In the genomic region with DNA sequence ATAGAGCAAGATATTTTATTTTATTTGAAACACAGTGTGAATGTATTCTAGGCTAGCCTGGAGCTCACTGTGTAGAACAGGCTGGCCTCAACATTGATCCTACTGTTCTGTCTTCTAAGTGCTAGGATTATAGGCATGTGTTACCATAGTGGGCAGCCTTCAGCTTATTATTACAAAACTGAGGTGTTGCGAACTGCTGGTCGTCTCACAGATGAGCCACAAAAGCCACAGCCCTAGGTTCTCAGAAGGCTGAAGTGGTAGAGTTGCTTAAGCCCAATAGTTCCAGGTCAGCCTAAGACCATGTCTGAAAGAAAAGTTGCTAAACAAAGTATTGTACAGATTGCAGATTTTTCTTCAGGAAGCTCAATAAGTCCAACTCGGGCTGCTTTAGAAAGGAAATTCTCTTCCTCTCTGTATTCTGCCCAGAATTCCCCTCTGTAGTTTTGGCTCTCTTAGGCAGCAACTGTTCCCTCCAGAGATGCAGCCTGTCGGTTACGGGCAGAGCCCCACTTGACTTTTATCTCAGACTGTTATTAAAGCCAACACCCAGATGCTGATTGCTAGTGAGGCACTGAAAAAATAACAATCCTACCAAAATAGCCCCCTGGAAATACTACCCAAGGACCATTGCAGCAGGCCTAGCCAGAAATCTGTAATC, we compare ENCODE assay signal across 18 mouse cellular contexts. TPM values are rescaled to one million over a fixed set of nuclear protein-coding genes. Genes with fewer than 3 reads are reported as not detected.
DNase-seq lines count a peak whose midpoint lies in the region; ATAC-seq and TF ChIP-seq lines count a peak whose summit lies in the region.
"Had no signal": no experiment of that assay in that cellular context is flagged by ENCODE, and none has a peak within 500 bp of the region (broad histone marks: within the 10 kb centered on the region; RNA-seq: fewer than 3 reads in every experiment).

No protein-coding gene starts in this region.

- no peak for ATAC-seq in heart, embryonic 11.5 days (replicated peaks; ENCODE audit: insufficient number of reproducible peaks, low FRiP score, low TSS enrichment)
- peak; percentile 30; the same call in 1 of the 2 replicates for ATAC-seq in lung, postnatal 0 days
- ATAC-seq in liver, embryonic 12.5 days = peak; percentile 73; the same call in 1 of the 2 replicates
- ATAC-seq: intestine, embryonic 15.5 days had no signal

- TF ChIP-seq EP300 in lung, postnatal 0 days (IDR thresholded peaks at IDR 0.05) = no peak

- H3K9ac ChIP-seq in heart, embryonic 11.5 days (ENCODE audit: low read depth, low read length) = no peak overlapping the region
- no peak overlapping the region for H3K9ac ChIP-seq in lung, postnatal 0 days (replicated peaks; ENCODE audit: low read depth)
- peak overlapping the region; percentile 0; the same call in 1 of the 2 replicates for H3K9ac ChIP-seq in liver, embryonic 12.5 days
- H3K9ac ChIP-seq: hindbrain, embryonic 13.5 days; intestine, embryonic 15.5 days; kidney, embryonic 15.5 days; stomach, embryonic 15.5 days had no signal

- H3K4me2 ChIP-seq in heart, embryonic 11.5 days = no peak overlapping the region
- no peak overlapping the region for H3K4me2 ChIP-seq in lung, postnatal 0 days (replicated peaks; ENCODE audit: low read depth, low read length)
- H3K4me2 ChIP-seq in liver, embryonic 12.5 days = peak overlapping the region; percentile 32
- H3K4me2 ChIP-seq: hindbrain, embryonic 13.5 days; intestine, embryonic 15.5 days; kidney, embryonic 15.5 days; stomach, embryonic 15.5 days had no signal

- no peaks in the 10 kb centered on the region for H3K36me3 ChIP-seq in heart, embryonic 11.5 days (ENCODE audit: control insufficient read depth, insufficient read depth, low read length)
- H3K36me3 ChIP-seq in lung, postnatal 0 days (ENCODE audit: insufficient read depth, low read length) = no peaks in the 10 kb centered on the region
- no peaks in the 10 kb centered on the region for H3K36me3 ChIP-seq in liver, embryonic 12.5 days
- H3K36me3 ChIP-seq: hindbrain, embryonic 13.5 days; intestine, embryonic 15.5 days; kidney, embryonic 15.5 days; stomach, embryonic 15.5 days had no signal

- DNase-seq in heart, adult 18-20 months = peak; percentile 28 to 40
- no peak for DNase-seq in lung, postnatal 0 days (ENCODE audit: low spot score)
- no peak for DNase-seq in lung, postnatal 14 days
- DNase-seq in lung, postnatal 10 days = no peak
- DNase-seq in adrenal gland, adult (ENCODE audit: inconsistent age in 2 of 2, low spot score in 1 of 2) = no peak
- DNase-seq: adrenal gland, adult 2 months; B cell, adult 2 months; cerebellum, adult 8-10 months; embryo, embryonic 11 days; gastrocnemius, postnatal 25 days had no signal

- H3K4me3 ChIP-seq in heart, embryonic 11.5 days (ENCODE audit: low read depth, low read length) = no peak overlapping the region
- H3K4me3 ChIP-seq in lung, postnatal 0 days (ENCODE audit: low read depth, low read length) = no peak overlapping the region
- no peak overlapping the region for H3K4me3 ChIP-seq in liver, embryonic 12.5 days
- H3K4me3 ChIP-seq in olfactory bulb, adult 2 months (ENCODE audit: insufficient read depth, low read depth, low read length) = no peak overlapping the region
- H3K4me3 ChIP-seq: hindbrain, embryonic 13.5 days; intestine, embryonic 15.5 days; kidney, embryonic 15.5 days; megakaryocyte, embryonic 14.5 days; stomach, embryonic 15.5 days had no signal

- no peaks in the 10 kb centered on the region for H3K9me3 ChIP-seq in heart, embryonic 11.5 days (replicated peaks; ENCODE audit: control insufficient read depth, low read length)
- no peaks in the 10 kb centered on the region for H3K9me3 ChIP-seq in lung, postnatal 0 days (ENCODE audit: low read length)
- no peaks in the 10 kb centered on the region for H3K9me3 ChIP-seq in liver, embryonic 12.5 days (replicated peaks)
- H3K9me3 ChIP-seq: hindbrain, embryonic 13.5 days; intestine, embryonic 15.5 days; kidney, embryonic 15.5 days; megakaryocyte, embryonic 14.5 days; stomach, embryonic 15.5 days had no signal

- WGBS in heart, embryonic 11.5 days (ENCODE audit: insufficient replicate concordance) = 49% methylated on average over 5 of the region's 5 CpGs
- WGBS in lung, postnatal 0 days = 57% methylated on average over 5 of the region's 5 CpGs
- WGBS in liver, embryonic 12.5 days (ENCODE audit: insufficient replicate concordance) = 34% methylated on average over 5 of the region's 5 CpGs
- 32% methylated on average over 5 of the region's 5 CpGs for WGBS in olfactory bulb, adult 2 months

- no peaks in the 10 kb centered on the region for H3K27me3 ChIP-seq in heart, embryonic 11.5 days (ENCODE audit: control insufficient read depth, insufficient read depth, low read length)
- H3K27me3 ChIP-seq in lung, postnatal 0 days (replicated peaks; ENCODE audit: insufficient read depth, low read length) = no peaks in the 10 kb centered on the region
- no peaks in the 10 kb centered on the region for H3K27me3 ChIP-seq in liver, embryonic 12.5 days (replicated peaks)
- H3K27me3 ChIP-seq: hindbrain, embryonic 13.5 days; intestine, embryonic 15.5 days; kidney, embryonic 15.5 days; stomach, embryonic 15.5 days had no signal

- peaks cover 19% of the 10 kb centered on the region for H3K4me1 ChIP-seq in heart, embryonic 11.5 days (ENCODE audit: control insufficient read depth, insufficient read depth, low read length)
- H3K4me1 ChIP-seq in lung, postnatal 0 days (ENCODE audit: insufficient read depth, low read depth, low read length) = peaks cover 6% of the 10 kb centered on the region; the same call in 1 of the 2 replicates
- H3K4me1 ChIP-seq in liver, embryonic 12.5 days = peaks cover 66% of the 10 kb centered on the region
- peaks cover 22% of the 10 kb centered on the region for H3K4me1 ChIP-seq in olfactory bulb, adult 2 months (ENCODE audit: control insufficient read depth, insufficient read depth, low read length)

- no peak overlapping the region for H3K27ac ChIP-seq in heart, embryonic 11.5 days (ENCODE audit: low read depth, low read length)
- H3K27ac ChIP-seq in lung, postnatal 0 days (ENCODE audit: low read length) = no peak overlapping the region
- H3K27ac ChIP-seq in liver, embryonic 12.5 days = peak overlapping the region; percentile 61; the same call in 1 of the 2 replicates
- H3K27ac ChIP-seq in olfactory bulb, adult 2 months (ENCODE audit: insufficient read depth, low read depth, low read length) = peak overlapping the region; percentile 52; the same call in 1 of the 2 replicates
- H3K27ac ChIP-seq: hindbrain, embryonic 13.5 days; intestine, embryonic 15.5 days; kidney, embryonic 15.5 days; stomach, embryonic 15.5 days had no signal

- no peak for TF ChIP-seq CTCF in lung, postnatal 0 days (IDR thresholded peaks at IDR 0.05)
- TF ChIP-seq CTCF in olfactory bulb, adult 2 months (IDR thresholded peaks at IDR 0.05; ENCODE audit: insufficient read depth, low read depth, low read length) = no peak

- no peak for TF ChIP-seq POLR2A in olfactory bulb, adult 2 months (IDR thresholded peaks at IDR 0.05; ENCODE audit: insufficient read depth, low read depth, low read length)

RNA-seq across cellular contexts. Expression of a gene that starts 14.9 kb away (rescaled TPM):
- total RNA-seq in heart, adult 18-20 months (2021) = 10 to 100 TPM; 29.7 to 31.3 TPM
- polyA plus RNA-seq in heart, embryonic 11.5 days (2014; fragmentation: Nextera tagmentation; extraction: Ambion mirVana) = 5.1 and 5.2 TPM in 2 replicates
- 4.5 and 4.7 TPM in 2 replicates for polyA plus RNA-seq in lung, postnatal 0 days (2015; fragmentation: Nextera tagmentation; extraction: Ambion mirVana)
- polyA plus RNA-seq in liver, embryonic 12.5 days (2016; fragmentation: Nextera tagmentation; extraction: Ambion mirVana) = 4.1 and 4.3 TPM in 2 replicates
- polyA plus RNA-seq in olfactory bulb, adult 2 months (2012; ENCODE audit: insufficient read depth, insufficient read length, low replicate concordance, missing spikeins) = not detected in 2 replicates

Comparison
In these comparisons a context has a peak if more than half of its experiments do, and no peak if none do; other contexts are left out.
1. DNase-seq: peak in heart, adult 18-20 months (2 of 2); none in lung, postnatal 0 days (single experiment), lung, postnatal 14 days (single experiment), lung, postnatal 10 days (single experiment) and adrenal gland, adult (0 of 2).
2. H3K27ac ChIP-seq: peak in liver, embryonic 12.5 days (single experiment) and olfactory bulb, adult 2 months (single experiment); none in heart, embryonic 11.5 days (single experiment) and lung, postnatal 0 days (single experiment).